Mouse (Mus musculus): ENCODE measurements around the gene Best1. TPM values are rescaled to one million over a fixed set of nuclear protein-coding genes. Genes with fewer than 3 reads are reported as not detected.
"Not testable (repeated sequence)": the region's sequence is repeated elsewhere in the genome, so short reads cannot be mapped to it uniquely, and the experiment has no call there.

The Best1 gene
- polyA plus RNA-seq, 1 experiment from 2014 or later, result 1.1 TPM

GRCm38 (mm10) chr19:9985190-9985899 lies 16.1 kb downstream of the Best1 start:
- Histone ChIP-seq H3K4me1 (peaks cover 19% of the 10 kb centered on the region), H3K27me3 (no peaks in the 10 kb centered on the region), H3K27ac (no peak overlapping the region), H3K4me3 (replicated peaks) (no peak overlapping the region), H3K9ac (no peak overlapping the region), H3K9me3 (no peaks in the 10 kb centered on the region), H3K36me3 (replicated peaks) (peaks cover 25% of the 10 kb centered on the region), H3K4me2 (no peak overlapping the region)
- 90% methylated on average over 6 of the region's 6 CpGs for WGBS
- ATAC-seq (ENCODE audit: low FRiP score), result no peak

- H3K4me1 ChIP-seq, result peaks cover 19% of the 10 kb centered on the region
- H3K27ac ChIP-seq, result no peak overlapping the region
- no peaks in the 10 kb centered on the region for H3K27me3 ChIP-seq
- H3K36me3 ChIP-seq (replicated peaks), result peaks cover 25% of the 10 kb centered on the region
- peak overlapping the region; percentile 91 for H3K4me2 ChIP-seq
- peak overlapping the region; percentile 83; the same call in 1 of the 2 replicates for H3K9ac ChIP-seq
- ATAC-seq (ENCODE audit: low FRiP score), result no peak
- peak overlapping the region; percentile 76 for H3K4me3 ChIP-seq (replicated peaks)
- H3K9me3 ChIP-seq, result no peaks in the 10 kb centered on the region
- WGBS, result 93% methylated on average over 20 of the region's 20 CpGs
These were observed 17.1 kb downstream of the Best1 start for GRCm38 (mm10) chr19:9984111-9985055.

- ATAC-seq (ENCODE audit: low FRiP score), result peak; percentile 77
- peaks cover 25% of the 10 kb centered on the region for H3K36me3 ChIP-seq (replicated peaks)
- H3K9ac ChIP-seq, result peak overlapping the region; percentile 83
- H3K27ac ChIP-seq, result peak overlapping the region; percentile 92
- 1% methylated on average over 31 of the region's 31 CpGs for WGBS
- H3K4me1 ChIP-seq, result peaks cover 19% of the 10 kb centered on the region
- peak overlapping the region; percentile 76 for H3K4me3 ChIP-seq (replicated peaks)
- peak overlapping the region; percentile 91 for H3K4me2 ChIP-seq
- no peaks in the 10 kb centered on the region for H3K9me3 ChIP-seq
- H3K27me3 ChIP-seq, result no peaks in the 10 kb centered on the region
These were observed 18.4 kb downstream of the Best1 start for GRCm38 (mm10) chr19:9982852-9983542.

DNA sequence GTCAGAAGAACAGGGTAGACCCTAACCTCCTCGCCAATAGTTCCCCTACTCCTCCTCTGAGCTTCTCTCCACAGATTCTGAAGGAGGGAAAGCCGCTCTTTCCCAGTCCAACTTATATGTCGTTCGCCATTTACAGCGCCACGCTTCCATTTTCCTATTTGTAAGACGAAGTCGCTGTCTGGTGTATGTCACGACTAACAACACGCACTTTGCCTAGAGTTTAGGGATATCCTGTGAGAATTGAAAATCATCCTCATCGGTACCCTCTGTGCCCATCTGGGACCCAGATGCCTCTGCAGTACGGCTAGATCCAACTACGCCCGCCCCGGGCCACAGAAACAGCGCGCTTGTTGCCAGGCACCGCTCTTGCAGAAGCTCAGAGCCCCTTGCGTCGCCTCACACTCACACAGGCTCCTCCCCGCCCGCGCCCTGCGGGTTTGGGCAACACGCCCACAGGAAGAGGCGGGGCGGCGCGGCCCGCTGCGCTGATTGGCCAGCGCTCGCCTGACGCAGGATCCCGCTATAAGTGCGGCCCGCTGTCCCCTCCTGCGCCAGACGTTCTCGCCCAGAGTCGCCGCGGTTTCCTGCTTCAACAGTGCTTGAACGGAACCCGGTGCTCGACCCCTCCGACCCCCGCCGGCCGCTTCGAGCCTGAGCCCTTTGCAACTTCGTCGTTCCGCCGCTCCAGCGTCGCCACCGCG lies 19.1 kb downstream of the Best1 start:
- under 1% methylated on average over 59 of the region's 59 CpGs for WGBS
- peaks cover 19% of the 10 kb centered on the region for H3K4me1 ChIP-seq
- H3K4me3 ChIP-seq (replicated peaks), result peak overlapping the region; percentile 76
- ATAC-seq (ENCODE audit: low FRiP score), result peak; percentile 100
- no peaks in the 10 kb centered on the region for H3K27me3 ChIP-seq
- H3K27ac ChIP-seq, result peak overlapping the region; percentile 92
- H3K9me3 ChIP-seq, result no peaks in the 10 kb centered on the region
- H3K9ac ChIP-seq, result peak overlapping the region; percentile 83
- peaks cover 25% of the 10 kb centered on the region for H3K36me3 ChIP-seq (replicated peaks)
- peak overlapping the region; percentile 91 for H3K4me2 ChIP-seq

GRCm38 (mm10) chr19:9981621-9982020 lies 19.8 kb downstream of the Best1 start:
- Histone ChIP-seq H3K27ac (peak overlapping the region; percentile 92; the same call in 1 of the 2 replicates), H3K4me3 (replicated peaks) (peak overlapping the region; percentile 76), H3K4me1 (peaks cover 19% of the 10 kb centered on the region), H3K9ac (peak overlapping the region; percentile 83), H3K4me2 (peak overlapping the region; percentile 91), H3K9me3 (no peaks in the 10 kb centered on the region), H3K36me3 (replicated peaks) (peaks cover 25% of the 10 kb centered on the region), H3K27me3 (no peaks in the 10 kb centered on the region)
- no peak for ATAC-seq (ENCODE audit: low FRiP score)
- 68% methylated on average over 4 of the region's 4 CpGs for WGBS

- no peak for ATAC-seq (ENCODE audit: low FRiP score)
- Histone ChIP-seq H3K27ac (no peak within 1 kb of the TSS), H3K9ac (no peak within 1 kb of the TSS), H3K4me1 (peaks cover 19% of the 10 kb centered on the region), H3K27me3 (no peaks in the 10 kb centered on the region), H3K4me2 (no peak within 1 kb of the TSS), H3K9me3 (no peaks in the 10 kb centered on the region), H3K4me3 (replicated peaks) (no peak within 1 kb of the TSS), H3K36me3 (replicated peaks) (peaks cover 14% of the 10 kb centered on the region)
- WGBS, result 92% methylated on average over 4 of the region's 4 CpGs
These were observed 21.2 kb downstream of the Best1 start, which contains the start of gene Fth1 for GRCm38 (mm10) chr19:9980258-9980657. Fth1 (plus strand) TSS chr19:9980598.

GRCm38 (mm10) chr19:9979156-9979555 lies 22.3 kb downstream of the Best1 start:
- H3K4me3 ChIP-seq (replicated peaks), result no peak overlapping the region
- H3K9me3 ChIP-seq, result no peaks in the 10 kb centered on the region
- no peaks in the 10 kb centered on the region for H3K27me3 ChIP-seq
- H3K4me2 ChIP-seq, result no peak overlapping the region
- peaks cover 3% of the 10 kb centered on the region; the same call in 1 of the 2 replicates for H3K36me3 ChIP-seq (replicated peaks)
- H3K4me1 ChIP-seq, result peaks cover 16% of the 10 kb centered on the region
- ATAC-seq (ENCODE audit: low FRiP score), result no peak
- no peak overlapping the region for H3K27ac ChIP-seq
- no peak overlapping the region for H3K9ac ChIP-seq
- WGBS, result 76% methylated on average over 2 of the region's 2 CpGs

GRCm38 (mm10) chr19:9978431-9978951 lies 22.9 kb downstream of the Best1 start:
- 67% methylated on average over 5 of the region's 5 CpGs for WGBS
- no peak overlapping the region for H3K27ac ChIP-seq
- ATAC-seq (ENCODE audit: low FRiP score), result no peak
- H3K4me3 ChIP-seq (replicated peaks), result no peak overlapping the region
- no peaks in the 10 kb centered on the region for H3K36me3 ChIP-seq (replicated peaks)
- no peak overlapping the region for H3K4me2 ChIP-seq
- H3K4me1 ChIP-seq, result peaks cover 10% of the 10 kb centered on the region
- no peaks in the 10 kb centered on the region for H3K9me3 ChIP-seq
- no peak overlapping the region for H3K9ac ChIP-seq
- no peaks in the 10 kb centered on the region for H3K27me3 ChIP-seq

GRCm38 (mm10) chr19:9977085-9977484 lies 24.3 kb downstream of the Best1 start:
- Histone ChIP-seq H3K9me3 (no peaks in the 10 kb centered on the region), H3K4me2 (no peak overlapping the region), H3K4me3 (replicated peaks) (no peak overlapping the region), H3K9ac (no peak overlapping the region), H3K4me1 (peaks cover 6% of the 10 kb centered on the region), H3K27ac (no peak overlapping the region), H3K36me3 (replicated peaks) (no peaks in the 10 kb centered on the region), H3K27me3 (no peaks in the 10 kb centered on the region)
- 91% methylated on average over 10 of the region's 10 CpGs for WGBS
- no peak for ATAC-seq (ENCODE audit: low FRiP score)

DNA sequence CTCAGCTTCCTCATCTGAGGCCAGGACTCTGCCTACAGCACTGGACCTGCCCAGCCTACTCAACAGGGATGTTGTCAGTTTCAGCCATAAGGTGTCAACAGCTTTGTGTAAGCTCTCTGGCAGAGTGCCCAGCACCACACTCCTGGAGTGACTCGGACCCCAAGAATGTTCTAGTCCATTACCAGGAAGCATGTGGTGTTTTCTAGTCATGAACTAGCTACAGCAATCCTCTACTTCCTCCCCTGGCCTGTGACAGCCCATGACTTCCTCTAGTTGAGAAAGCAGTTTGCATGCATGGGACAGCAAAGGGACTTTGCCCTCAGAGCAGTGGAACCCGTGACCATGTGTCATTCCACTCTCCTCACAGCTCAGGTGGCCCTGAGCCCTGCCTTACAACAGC lies 26.6 kb downstream of the Best1 start:
- not testable (repeated sequence) for H3K4me1 ChIP-seq; H3K27me3 ChIP-seq; H3K9ac ChIP-seq; H3K27ac ChIP-seq; H3K9me3 ChIP-seq; H3K4me3 ChIP-seq (replicated peaks); H3K4me2 ChIP-seq; H3K36me3 ChIP-seq (replicated peaks); ATAC-seq (ENCODE audit: low FRiP score)
- WGBS, result 78% methylated on average over 2 of the region's 2 CpGs

- Histone ChIP-seq H3K27ac (no peak overlapping the region), H3K4me1 (no peaks in the 10 kb centered on the region), H3K27me3 (no peaks in the 10 kb centered on the region), H3K4me3 (replicated peaks) (no peak overlapping the region), H3K9me3 (no peaks in the 10 kb centered on the region), H3K36me3 (replicated peaks) (no peaks in the 10 kb centered on the region), H3K9ac (no peak overlapping the region), H3K4me2 (no peak overlapping the region)
- 88% methylated on average over 10 of the region's 10 CpGs for WGBS
- ATAC-seq (ENCODE audit: low FRiP score), result no peak
These were observed 33.2 kb downstream of the Best1 start for GRCm38 (mm10) chr19:9968081-9968787.
